Mouse (Mus musculus) ES-E14 (cell line): ENCODE data around the gene Srl. TPM values are rescaled to one million over a fixed set of nuclear protein-coding genes. Genes with fewer than 3 reads are reported as not detected.

ENCODE experiments used
- DNase-seq: peaks from one replicate; pipeline ENCODE4 v3.0.0-alpha.2; 2013; ENCODE audit warnings: low read depth, low spot score
- H3K27ac ChIP-seq: 2 replicates; pipeline ENCODE4 v1.5.1; 2012; ENCODE audit warnings: low read depth, mild to moderate bottlenecking, low read length, moderate library complexity, mixed read lengths; ENCODE audit not compliant: poor library complexity, insufficient read depth, severe bottlenecking
- H3K36me3 ChIP-seq: 2 replicates; pipeline ENCODE4 v1.6.1; 2012; ENCODE audit warnings: mild to moderate bottlenecking, low read length, moderate library complexity, mixed read lengths; ENCODE audit not compliant: control insufficient read depth, poor library complexity, insufficient read depth, severe bottlenecking
- H3K4me1 ChIP-seq, 2 experiments: fragments of 150-350 bp in 1 of 2; sonication (generic) in 1 of 2; 2 replicates each; pipeline ENCODE4 v1.6.1; 2012; ENCODE audit warnings: low read length in 2 of 2, mild to moderate bottlenecking in 1 of 2, mixed read lengths in 1 of 2; ENCODE audit not compliant: control insufficient read depth in 2 of 2, insufficient read depth in 2 of 2, poor library complexity in 1 of 2
- H3K4me3 ChIP-seq, 2 experiments: fragments of 150-350 bp in 1 of 2; sonication (generic) in 1 of 2; 2 replicates each; pipeline ENCODE4 v1.5.1; 2012; ENCODE audit warnings: low read length in 2 of 2, low read depth in 1 of 2, mild to moderate bottlenecking in 1 of 2, mixed read lengths in 1 of 2; ENCODE audit not compliant: insufficient read depth in 1 of 2, poor library complexity in 1 of 2, severe bottlenecking in 1 of 2
- H3K9ac ChIP-seq: 2 replicates; pipeline ENCODE4 v1.6.1; 2012; ENCODE audit warnings: low read depth, mild to moderate bottlenecking, low read length, mixed read lengths; ENCODE audit not compliant: poor library complexity, insufficient read depth, severe bottlenecking
- H3K9me3 ChIP-seq: fragments of 150-350 bp; sonication (generic); 2 replicates; pipeline ENCODE4 v1.6.1; 2012; ENCODE audit warnings: low read depth, mild to moderate bottlenecking, low read length; ENCODE audit not compliant: control insufficient read depth, insufficient read depth
- CHD2 ChIP-seq: IDR thresholded peaks from 2 replicates; pipeline ENCODE4 v1.6.1; 2014; ENCODE audit warnings: mild to moderate bottlenecking, low read depth, low read length, inconsistent platforms
- HCFC1 ChIP-seq: IDR thresholded peaks from 2 replicates; pipeline ENCODE4 v1.6.1; 2012; ENCODE audit warnings: low read length, inconsistent platforms, borderline replicate concordance; ENCODE audit not compliant: insufficient read depth
- MAFK ChIP-seq: IDR thresholded peaks from 2 replicates; pipeline ENCODE4 v1.6.1; 2014; ENCODE audit warnings: mild to moderate bottlenecking, low read depth, low read length, inconsistent platforms; ENCODE audit not compliant: insufficient read depth
- ZC3H11A ChIP-seq: IDR thresholded peaks from 2 replicates; pipeline ENCODE4 v1.6.1; 2012; ENCODE audit warnings: low read depth, mild to moderate bottlenecking, inconsistent platforms, low read length, borderline replicate concordance
- ZNF384 ChIP-seq: IDR thresholded peaks from 2 replicates; pipeline ENCODE4 v1.6.1; 2012; ENCODE audit warnings: low read depth, low read length, inconsistent platforms
- in situ Hi-C, 2 experiments: fragments of 600-800 bp; cut with MboI; formaldehyde crosslinking; loops; one replicate each; pipeline ENCODE4 v1.15.1; 2025; ENCODE audit warnings: low sequenced_read_pairs in 2 of 2, inconsistent platforms in 1 of 2; ENCODE audit not compliant: unreplicated experiment in 2 of 2
- total RNA-seq: library from RNA; depleted of rRNA; stranded (reverse); fragments of 300-350 nt; gene quantifications from 2 replicates; pipeline ENCODE4 v1.2.3, GENCODE M21; 2012

The Srl gene
- total RNA-seq, 1 experiment, result 28.0 TPM

DNA sequence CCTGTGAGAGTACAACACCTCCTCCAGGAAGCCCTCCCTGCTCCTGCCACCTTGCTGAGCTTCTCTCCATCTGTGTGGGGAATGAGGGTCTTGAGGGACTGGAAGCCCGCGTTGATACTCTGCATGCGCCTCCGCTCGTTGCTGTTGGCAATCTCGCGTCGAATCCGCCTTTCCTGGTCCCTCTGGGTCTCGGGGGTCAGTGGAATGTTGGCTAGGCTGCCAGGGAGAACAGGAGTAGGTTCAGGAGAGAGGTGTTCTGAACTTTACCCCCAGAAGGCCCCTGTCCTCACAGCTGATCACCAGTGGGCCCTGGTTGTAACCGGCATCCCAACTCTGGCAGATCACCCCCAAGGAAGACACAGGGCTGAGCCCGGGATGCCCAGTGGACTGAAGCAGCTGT is 10.3 kb upstream of the Srl start:
- H3K36me3 ChIP-seq, result peaks cover 36% of the 10 kb centered on the region
- in situ Hi-C loops, result no loop called here
- no peak overlapping the region for H3K27ac ChIP-seq
- TF ChIP-seq ZNF384 (no peak), HCFC1 (no peak), CHD2 (no peak), ZC3H11A (no peak), MAFK (no peak)
- no peak overlapping the region for H3K4me3 ChIP-seq
- H3K9me3 ChIP-seq, result no peaks in the 10 kb centered on the region
- H3K9ac ChIP-seq, result no peak overlapping the region; the same call in 1 of the 2 replicates
- peaks cover 0 to 22% of the 10 kb centered on the region in 2 experiments; a peak in 2 of 4 replicates for H3K4me1 ChIP-seq
- no peak for DNase-seq

DNA sequence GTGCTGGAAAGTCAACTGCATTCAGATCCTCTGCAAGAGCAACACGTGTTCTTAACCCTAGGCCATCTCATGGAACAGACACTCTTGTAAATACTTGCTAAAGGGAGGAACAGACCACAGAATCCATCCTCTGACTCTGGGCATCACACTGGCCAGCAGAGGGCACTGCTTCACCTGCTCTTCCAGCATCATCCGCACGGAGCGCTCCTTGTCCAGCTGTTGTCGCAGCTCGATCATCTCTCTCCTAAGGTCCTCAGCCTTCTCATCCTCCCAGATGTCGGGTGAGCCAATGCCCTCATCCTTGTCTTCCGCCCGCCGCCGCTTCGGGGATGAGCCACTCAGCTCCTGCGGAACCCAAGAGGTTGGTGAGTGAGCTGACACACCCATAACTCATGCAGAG is 9.4 kb upstream of the Srl start:
- Histone ChIP-seq H3K4me3 (no peak overlapping the region), H3K27ac (0 out of 2 replicates have a peak overlapping the region, but pooled peaks have one; percentile 6), H3K9me3 (no peaks in the 10 kb centered on the region), H3K4me1 (peaks cover 0 to 21% of the 10 kb centered on the region in 2 experiments; a peak in 2 of 4 replicates), H3K36me3 (peaks cover 42% of the 10 kb centered on the region), H3K9ac (no peak overlapping the region; the same call in 1 of the 2 replicates)
- DNase-seq, result peak; percentile 70
- peak; percentile 42; the same call in 1 of the 2 replicates for TF ChIP-seq ZC3H11A
- TF ChIP-seq CHD2, result no peak
- peak; percentile 64 for TF ChIP-seq ZNF384
- TF ChIP-seq MAFK, result no peak
- no peak for TF ChIP-seq HCFC1
- in situ Hi-C loops, result no loop called here

DNA sequence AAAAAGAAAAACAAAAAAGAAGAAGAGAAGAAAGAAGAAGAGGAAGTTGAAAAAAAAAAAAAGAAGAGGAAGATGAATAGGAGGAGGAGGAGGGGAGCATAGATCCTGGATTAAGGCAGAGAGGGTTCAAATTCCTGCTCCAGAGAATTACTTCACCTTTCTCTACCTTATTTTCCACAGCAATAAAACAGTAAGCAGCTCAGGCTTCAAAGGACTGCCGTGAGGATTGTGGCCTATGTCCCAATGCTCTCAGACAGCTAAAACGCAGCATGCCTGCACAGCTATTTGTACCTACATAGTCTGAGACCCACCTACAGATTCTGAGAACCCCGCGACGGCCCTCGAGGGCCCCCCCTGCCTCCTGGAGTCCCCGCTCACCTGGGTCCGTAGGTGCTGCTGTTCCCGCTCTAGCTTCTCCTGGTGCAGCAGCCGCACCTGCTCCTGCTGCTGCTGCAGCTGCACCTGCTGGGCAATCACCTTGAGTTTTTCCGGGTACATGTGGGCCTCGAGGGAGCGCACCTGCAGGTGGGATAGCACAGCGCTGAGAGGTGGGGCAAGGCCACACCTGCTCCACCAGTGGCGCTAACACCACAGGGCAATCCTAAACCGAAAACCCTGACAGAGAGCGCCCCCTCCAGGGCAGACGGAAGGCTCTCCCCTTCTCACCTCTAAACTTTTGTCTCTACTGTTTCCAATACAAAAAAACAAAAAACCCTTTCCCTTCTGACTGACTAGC is 7.5 kb upstream of the Srl start:
- no peak for TF ChIP-seq ZNF384
- no peak for TF ChIP-seq ZC3H11A
- no peak for TF ChIP-seq MAFK
- TF ChIP-seq CHD2, result no peak
- no peak for TF ChIP-seq HCFC1
- Histone ChIP-seq H3K9me3 (no peaks in the 10 kb centered on the region), H3K36me3 (peaks cover 50% of the 10 kb centered on the region)

DNA sequence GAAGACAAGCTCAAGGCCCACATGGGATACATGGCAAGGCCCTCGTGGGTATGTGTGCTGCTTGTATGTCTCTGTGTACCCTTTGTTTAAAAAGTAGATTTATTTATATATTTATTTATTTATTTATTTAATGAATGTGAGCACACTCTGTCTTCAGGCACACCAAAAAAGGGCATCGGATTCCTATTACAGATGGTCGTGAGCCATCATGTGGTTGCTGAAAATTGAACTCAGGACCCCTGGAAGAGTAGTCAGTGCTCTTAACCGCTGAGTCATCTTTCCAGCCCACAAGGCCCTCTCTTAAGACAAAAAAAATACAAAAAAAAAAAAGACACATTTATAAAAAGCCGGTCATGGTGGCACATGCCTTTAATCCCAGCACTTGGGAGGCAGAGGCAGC is 6.0 kb upstream of the Srl start:
- TF ChIP-seq HCFC1 (no peak), CHD2 (no peak), MAFK (no peak), ZC3H11A (no peak), ZNF384 (no peak)
- H3K9ac ChIP-seq, result no peak overlapping the region
- H3K9me3 ChIP-seq, result no peaks in the 10 kb centered on the region
- peaks cover 0 to 17% of the 10 kb centered on the region in 2 experiments; a peak in 3 of 4 replicates for H3K4me1 ChIP-seq
- in situ Hi-C loops, result no loop called here
- no peak overlapping the region for H3K4me3 ChIP-seq
- peaks cover 50% of the 10 kb centered on the region for H3K36me3 ChIP-seq
- DNase-seq, result no peak
- no peak overlapping the region for H3K27ac ChIP-seq

More for the DNA sequence above, 7.5 kb upstream of the Srl start:
- Histone ChIP-seq H3K27ac (no peak overlapping the region), H3K9ac (no peak overlapping the region), H3K4me1 (peaks cover 0 to 26% of the 10 kb centered on the region in 2 experiments; a peak in 3 of 4 replicates), H3K4me3 (no peak overlapping the region)
- peak; percentile 46 for DNase-seq
- in situ Hi-C loops, result no loop called here
